Mouse (Mus musculus): ENCODE data around the gene Rpn1. TPM values are rescaled to one million over a fixed set of nuclear protein-coding genes. Genes with fewer than 3 reads are reported as not detected.

Gene Rpn1
- polyA plus RNA-seq, 1 experiment from 2014 or later = 278 TPM

DNA sequence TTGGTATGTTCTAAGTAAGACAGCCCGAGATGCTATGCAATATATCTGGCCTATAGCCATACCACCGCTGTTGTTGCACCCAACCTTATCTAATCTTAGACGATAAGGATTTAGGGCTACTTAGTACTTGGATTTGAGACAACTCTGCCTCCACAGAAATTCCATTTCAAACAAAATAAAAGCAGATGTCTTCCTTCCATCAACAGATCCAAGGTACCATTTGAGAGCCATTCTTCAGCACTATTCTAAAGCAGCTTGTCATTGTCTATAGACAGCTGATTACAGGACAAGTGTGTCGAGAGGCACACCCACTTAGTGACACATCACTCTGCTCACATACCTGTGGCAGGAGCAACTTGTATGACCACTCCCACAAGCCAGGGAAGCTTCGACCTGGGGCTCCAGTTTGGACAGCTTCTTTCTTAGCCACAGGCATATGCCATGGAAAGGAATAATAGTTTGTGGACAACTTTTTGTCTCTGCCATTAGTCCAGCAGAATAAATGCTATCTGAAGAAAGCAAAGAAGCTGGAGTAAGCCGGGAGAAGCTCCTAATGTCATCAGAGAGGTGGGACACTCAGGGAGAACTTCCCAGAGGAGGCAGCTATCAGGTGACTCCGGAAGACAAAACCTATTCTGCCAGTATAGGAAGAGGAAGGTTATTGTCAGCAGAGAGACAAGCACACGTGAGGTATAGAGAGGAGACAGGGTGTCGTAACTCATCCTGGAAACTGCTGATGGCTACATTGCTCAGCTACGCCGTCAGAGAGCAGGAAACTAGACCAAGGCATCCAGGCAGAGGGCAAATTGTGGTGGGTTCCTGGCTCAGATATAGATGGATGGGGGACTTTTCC lies 30.8 kb upstream of the Rpn1 start:
- WGBS = 74% methylated on average over 11 of the region's 11 CpGs
- Histone ChIP-seq H3K27me3 (peaks cover 42% of the 10 kb centered on the region), H3K9ac (no peak overlapping the region), H3K9me3 (replicated peaks) (no peaks in the 10 kb centered on the region), H3K4me3 (no peak overlapping the region), H3K27ac (no peak overlapping the region), H3K4me1 (no peaks in the 10 kb centered on the region), H3K36me3 (no peaks in the 10 kb centered on the region), H3K4me2 (replicated peaks) (no peak overlapping the region)
- ATAC-seq (ENCODE audit: low FRiP score) = no peak

DNA sequence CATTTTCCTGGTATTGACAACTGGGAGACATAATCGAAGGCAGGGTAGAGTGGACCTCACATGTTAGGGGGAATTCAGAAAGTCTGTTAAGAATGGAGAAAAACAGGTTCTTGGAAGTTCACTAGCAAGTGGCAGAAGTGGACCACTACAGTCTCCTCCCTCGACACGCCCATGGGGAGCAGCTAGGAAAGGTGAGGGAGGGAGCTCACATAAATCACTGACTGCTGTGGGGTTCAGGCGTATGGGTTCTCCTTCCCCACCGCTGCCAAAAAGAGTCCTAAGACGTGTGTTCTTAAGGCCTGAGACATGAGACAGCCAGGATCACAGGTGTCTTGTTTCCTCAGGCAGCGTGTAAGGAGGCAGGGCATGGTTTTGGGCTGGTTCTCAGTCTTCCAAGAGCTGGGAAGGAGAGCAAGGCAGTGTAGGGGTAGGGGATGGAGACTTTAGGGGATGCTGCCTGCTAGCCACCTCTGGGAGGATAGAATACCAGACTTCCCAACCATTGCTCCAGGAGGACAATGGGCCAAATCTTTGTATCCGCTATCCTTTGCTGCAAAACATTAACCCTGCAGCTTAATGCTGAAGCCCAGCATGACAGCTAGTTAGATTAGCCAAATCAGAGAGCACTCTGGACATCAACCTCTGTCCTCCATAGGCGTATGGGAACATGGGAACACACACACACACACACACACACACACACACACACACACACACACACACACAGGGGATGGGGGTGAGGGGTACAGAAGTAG lies 30.0 kb upstream of the Rpn1 start:
- H3K4me1 ChIP-seq = no peaks in the 10 kb centered on the region
- H3K36me3 ChIP-seq = no peaks in the 10 kb centered on the region
- WGBS = 63% methylated on average over 9 of the region's 9 CpGs
- no peak for ATAC-seq (ENCODE audit: low FRiP score)
- no peak overlapping the region for H3K9ac ChIP-seq
- no peak overlapping the region for H3K4me3 ChIP-seq
- no peaks in the 10 kb centered on the region for H3K9me3 ChIP-seq (replicated peaks)
- peaks cover 34% of the 10 kb centered on the region for H3K27me3 ChIP-seq
- H3K27ac ChIP-seq = no peak overlapping the region
- no peak overlapping the region for H3K4me2 ChIP-seq (replicated peaks)

DNA sequence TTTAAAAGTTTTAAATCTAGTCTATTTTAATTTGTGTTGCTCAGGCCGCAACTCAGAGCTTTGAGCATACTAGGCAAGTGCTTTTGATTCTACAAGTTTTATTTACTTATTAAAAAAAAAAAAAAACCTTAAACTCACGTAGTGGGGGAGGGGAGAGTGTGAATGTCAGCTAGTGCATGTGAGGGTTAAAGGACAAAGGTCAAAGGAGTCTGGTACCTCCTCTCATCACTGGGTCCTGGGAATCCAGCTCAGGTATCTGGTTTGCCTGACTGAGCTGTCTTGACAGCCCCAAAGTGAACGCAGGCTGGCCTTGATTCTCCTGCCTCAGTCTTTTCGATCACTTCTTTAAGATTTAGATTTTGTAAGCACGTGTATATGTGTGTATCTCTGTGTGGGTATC lies 28.6 kb upstream of the Rpn1 start:
- Histone ChIP-seq H3K9ac (no peak overlapping the region), H3K4me2 (replicated peaks) (no peak overlapping the region), H3K27me3 (peaks cover 23% of the 10 kb centered on the region), H3K27ac (no peak overlapping the region), H3K9me3 (replicated peaks) (no peaks in the 10 kb centered on the region), H3K36me3 (no peaks in the 10 kb centered on the region), H3K4me3 (no peak overlapping the region), H3K4me1 (no peaks in the 10 kb centered on the region)
- WGBS = 74% methylated on average over 5 of the region's 5 CpGs
- no peak for ATAC-seq (ENCODE audit: low FRiP score)

DNA sequence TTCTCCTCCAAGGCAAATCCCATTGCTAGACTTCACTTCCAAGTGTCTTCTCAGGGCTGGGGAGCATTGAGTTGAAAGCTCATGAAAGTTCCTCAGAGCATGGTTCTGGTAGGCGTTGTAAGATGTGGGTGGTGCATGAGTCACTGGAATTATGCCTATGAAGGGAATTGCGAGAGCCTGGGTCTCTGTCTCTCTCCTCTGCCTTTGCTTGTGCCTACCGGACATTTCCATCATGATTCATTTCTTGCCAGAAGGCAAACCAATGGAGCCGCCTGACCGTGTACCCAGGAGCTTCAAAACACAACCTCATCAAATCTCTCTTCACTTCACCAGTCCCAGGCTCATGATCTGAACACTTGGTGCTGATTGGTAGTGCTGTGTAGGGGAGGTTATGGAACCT lies 27.4 kb upstream of the Rpn1 start:
- Histone ChIP-seq H3K4me1 (no peaks in the 10 kb centered on the region), H3K36me3 (no peaks in the 10 kb centered on the region), H3K4me3 (no peak overlapping the region), H3K9me3 (replicated peaks) (no peaks in the 10 kb centered on the region), H3K9ac (no peak overlapping the region), H3K27ac (no peak overlapping the region), H3K27me3 (peaks cover 20% of the 10 kb centered on the region), H3K4me2 (replicated peaks) (no peak overlapping the region)
- no peak for ATAC-seq (ENCODE audit: low FRiP score)
- whole genome bisulfite sequencing = 89% methylated on average over 5 of the region's 5 CpGs

DNA sequence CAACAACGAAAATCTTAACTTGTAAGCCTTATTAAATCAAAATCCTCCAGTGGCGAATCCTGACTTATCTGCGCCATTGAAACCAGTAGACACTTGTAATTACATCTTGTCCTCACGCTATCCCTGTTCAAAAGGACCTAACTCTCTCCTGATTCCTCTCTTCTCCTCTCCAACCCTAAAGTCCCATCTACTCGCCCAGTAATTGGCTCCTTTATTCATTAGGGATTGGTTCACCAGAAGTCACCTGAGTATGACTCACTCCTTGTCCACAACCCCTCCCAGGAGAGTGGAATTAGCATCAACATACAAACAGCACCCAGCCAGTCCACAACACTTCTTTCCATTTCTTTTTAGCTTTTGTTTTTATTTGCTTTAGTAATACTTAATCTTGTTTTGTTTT lies 24.4 kb upstream of the Rpn1 start:
- 82% methylated on average over 5 of the region's 5 CpGs for WGBS
- Histone ChIP-seq H3K4me3 (no peak overlapping the region), H3K9me3 (replicated peaks) (no peaks in the 10 kb centered on the region), H3K36me3 (no peaks in the 10 kb centered on the region), H3K27ac (no peak overlapping the region), H3K4me2 (replicated peaks) (no peak overlapping the region), H3K27me3 (no peaks in the 10 kb centered on the region), H3K9ac (no peak overlapping the region), H3K4me1 (no peaks in the 10 kb centered on the region)
- ATAC-seq (ENCODE audit: low FRiP score) = no peak

DNA sequence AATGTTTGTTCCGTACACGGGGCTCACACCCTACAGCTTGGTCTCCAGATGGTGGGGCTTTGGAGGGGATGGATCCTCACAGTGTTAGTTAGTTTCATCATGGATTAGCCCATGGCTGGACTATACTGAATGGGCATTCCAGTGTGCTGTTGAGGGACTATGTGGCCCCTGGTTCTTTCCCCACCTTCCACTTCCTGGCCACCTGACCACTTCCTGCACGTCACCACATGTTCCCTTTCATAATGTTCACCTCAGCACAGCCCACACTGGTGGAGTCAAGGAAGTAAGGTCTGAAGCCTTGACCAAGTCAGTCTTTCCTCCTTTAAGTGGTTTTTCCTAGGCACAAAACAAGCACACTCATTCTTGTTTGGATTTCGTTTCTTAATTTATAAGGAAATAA lies 23.7 kb upstream of the Rpn1 start:
- Histone ChIP-seq H3K27ac (no peak overlapping the region), H3K9ac (no peak overlapping the region), H3K4me3 (no peak overlapping the region), H3K4me2 (replicated peaks) (no peak overlapping the region), H3K4me1 (no peaks in the 10 kb centered on the region), H3K27me3 (no peaks in the 10 kb centered on the region), H3K9me3 (replicated peaks) (no peaks in the 10 kb centered on the region), H3K36me3 (no peaks in the 10 kb centered on the region)
- ATAC-seq (ENCODE audit: low FRiP score) = no peak
- 83% methylated on average over 4 of the region's 4 CpGs for WGBS

DNA sequence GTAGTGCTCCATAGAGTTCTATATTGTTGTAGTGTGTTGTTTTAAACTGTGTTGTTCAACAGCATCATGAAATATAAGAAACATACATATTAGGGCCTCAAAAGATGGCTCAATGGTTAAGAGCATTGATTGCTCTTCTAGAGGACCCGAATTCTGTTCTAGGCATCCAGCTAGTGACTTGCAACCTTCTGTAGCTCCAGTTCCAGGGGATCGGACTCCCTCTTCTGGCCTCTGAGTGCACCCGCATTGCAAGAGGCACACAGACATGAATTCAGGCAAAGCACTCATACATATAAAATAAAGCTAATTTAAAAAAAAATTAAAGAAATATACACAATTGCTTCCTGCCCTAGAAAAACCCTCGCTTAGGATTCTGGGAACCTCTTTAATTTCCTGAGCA lies 22.9 kb upstream of the Rpn1 start:
- Histone ChIP-seq H3K36me3 (no peaks in the 10 kb centered on the region), H3K4me1 (0 out of 2 replicates have a peak, but pooled peaks cover 2% of the 10 kb centered on the region), H3K9ac (no peak overlapping the region), H3K9me3 (replicated peaks) (no peaks in the 10 kb centered on the region), H3K27ac (no peak overlapping the region), H3K27me3 (no peaks in the 10 kb centered on the region), H3K4me3 (no peak overlapping the region), H3K4me2 (replicated peaks) (no peak overlapping the region)
- WGBS = 85% methylated on average over 4 of the region's 4 CpGs
- ATAC-seq (ENCODE audit: low FRiP score) = no peak

DNA sequence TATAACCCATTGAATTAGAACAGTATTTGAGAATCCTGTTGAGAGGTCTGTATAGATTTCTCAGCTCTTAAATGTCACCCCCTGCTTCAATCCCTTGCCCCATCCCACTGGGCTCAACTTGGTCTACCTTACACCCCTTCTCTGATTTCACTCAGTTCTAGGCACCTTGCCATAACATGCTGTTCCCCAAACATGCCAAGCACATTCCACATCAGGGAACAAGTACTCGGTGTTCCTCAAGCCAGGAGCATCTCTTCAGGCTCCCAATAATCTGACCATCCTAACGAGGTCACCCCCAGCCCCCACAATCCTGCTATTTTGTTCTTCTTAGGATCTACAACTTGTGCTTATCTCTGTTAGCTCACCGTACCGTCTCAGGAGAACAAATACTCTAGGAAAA lies 21.9 kb upstream of the Rpn1 start:
- Histone ChIP-seq H3K4me3 (no peak overlapping the region), H3K9me3 (replicated peaks) (no peaks in the 10 kb centered on the region), H3K4me2 (replicated peaks) (no peak overlapping the region), H3K27me3 (no peaks in the 10 kb centered on the region), H3K27ac (no peak overlapping the region), H3K4me1 (0 out of 2 replicates have a peak, but pooled peaks cover 2% of the 10 kb centered on the region), H3K36me3 (no peaks in the 10 kb centered on the region), H3K9ac (no peak overlapping the region)
- no peak for ATAC-seq (ENCODE audit: low FRiP score)
- WGBS = 86% methylated on average over 4 of the region's 4 CpGs

DNA sequence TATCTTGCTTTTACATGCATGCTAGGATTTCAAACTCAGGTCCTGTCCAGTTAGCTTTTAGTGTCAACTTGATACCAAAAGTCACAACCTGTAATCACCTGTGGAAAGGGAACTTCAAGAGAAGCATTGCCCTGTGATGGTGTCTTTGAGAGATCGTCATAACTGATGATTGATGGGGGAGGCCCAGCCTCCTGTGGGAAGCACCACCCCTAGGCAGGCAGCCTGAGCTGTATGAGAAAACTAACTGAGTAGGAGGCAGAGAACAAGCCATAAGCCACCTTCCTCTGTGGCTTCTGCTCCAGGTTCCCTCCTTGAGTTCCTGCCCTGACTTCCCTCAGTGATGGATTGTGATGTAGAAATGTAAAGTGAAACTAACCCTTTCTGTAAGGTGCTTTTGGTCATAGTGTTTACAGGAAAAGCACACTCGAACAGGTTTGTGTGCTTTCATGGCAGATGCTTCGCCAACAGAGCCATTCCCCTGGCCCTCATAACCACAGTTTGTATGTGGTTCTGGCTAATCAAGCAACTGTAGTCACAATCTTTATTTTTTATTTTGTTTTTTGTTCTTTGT lies 20.1 kb upstream of the Rpn1 start:
- WGBS = 90% methylated on average over 3 of the region's 3 CpGs
- Histone ChIP-seq H3K4me1 (0 out of 2 replicates have a peak, but pooled peaks cover 2% of the 10 kb centered on the region), H3K27me3 (no peaks in the 10 kb centered on the region), H3K4me3 (no peak overlapping the region), H3K36me3 (no peaks in the 10 kb centered on the region), H3K4me2 (replicated peaks) (no peak overlapping the region), H3K9ac (no peak overlapping the region), H3K27ac (no peak overlapping the region), H3K9me3 (replicated peaks) (no peaks in the 10 kb centered on the region)
- no peak for ATAC-seq (ENCODE audit: low FRiP score)

DNA sequence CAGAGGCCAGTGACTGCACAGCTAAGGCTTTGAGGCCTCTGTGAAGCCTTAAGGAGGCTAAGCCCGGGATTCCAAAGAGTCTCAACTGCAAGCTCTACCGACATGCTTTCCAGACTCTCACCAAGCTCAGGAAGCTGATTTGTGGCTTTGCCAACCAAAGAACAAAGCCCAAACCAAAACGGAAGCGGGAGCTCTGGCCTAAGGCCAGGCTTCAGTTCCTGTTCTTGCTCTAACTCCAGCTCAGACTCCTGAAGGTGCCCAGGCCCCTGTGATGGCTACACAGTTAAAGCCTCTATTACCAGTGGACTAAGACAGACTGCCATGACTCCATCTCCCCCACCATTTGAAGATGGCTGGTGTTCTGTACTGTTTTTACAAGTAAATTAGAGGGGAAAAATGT lies 19.2 kb upstream of the Rpn1 start:
- Histone ChIP-seq H3K36me3 (no peaks in the 10 kb centered on the region), H3K4me3 (no peak overlapping the region), H3K9ac (no peak overlapping the region), H3K4me2 (replicated peaks) (no peak overlapping the region), H3K27ac (no peak overlapping the region), H3K9me3 (replicated peaks) (no peaks in the 10 kb centered on the region), H3K27me3 (peaks cover 4% of the 10 kb centered on the region; the same call in 1 of the 2 replicates), H3K4me1 (0 out of 2 replicates have a peak, but pooled peaks cover 2% of the 10 kb centered on the region)
- 71% methylated on average over 4 of the region's 4 CpGs for WGBS
- ATAC-seq (ENCODE audit: low FRiP score) = no peak

DNA sequence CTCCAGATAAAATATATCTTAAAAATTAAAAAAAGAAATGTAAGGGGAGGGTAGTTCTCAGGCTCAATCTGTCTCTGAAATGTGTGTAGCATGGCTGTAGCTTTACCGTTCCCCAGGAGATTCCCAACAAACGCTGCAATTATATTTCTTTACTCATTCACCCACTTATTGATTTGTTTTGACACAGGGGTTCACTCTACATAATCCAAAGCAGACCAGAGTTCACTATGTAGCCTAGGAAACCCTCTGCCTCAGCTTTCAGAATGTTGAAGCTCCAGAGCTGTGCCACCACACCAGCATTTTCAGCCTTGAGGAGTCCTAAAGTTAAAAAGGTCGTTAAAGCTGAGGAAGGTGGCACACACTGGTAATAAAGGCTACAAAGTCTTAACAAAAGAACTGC lies 18.3 kb upstream of the Rpn1 start:
- H3K27ac ChIP-seq = no peak overlapping the region
- ATAC-seq (ENCODE audit: low FRiP score) = no peak
- no peak overlapping the region for H3K4me3 ChIP-seq
- no peak overlapping the region for H3K4me2 ChIP-seq (replicated peaks)
- H3K9me3 ChIP-seq (replicated peaks) = no peaks in the 10 kb centered on the region
- peaks cover 4% of the 10 kb centered on the region; the same call in 1 of the 2 replicates for H3K27me3 ChIP-seq
- 69% methylated on average over 3 of the region's 3 CpGs for WGBS
- H3K36me3 ChIP-seq = no peaks in the 10 kb centered on the region
- H3K4me1 ChIP-seq = 0 out of 2 replicates have a peak, but pooled peaks cover 2% of the 10 kb centered on the region
- H3K9ac ChIP-seq = no peak overlapping the region

DNA sequence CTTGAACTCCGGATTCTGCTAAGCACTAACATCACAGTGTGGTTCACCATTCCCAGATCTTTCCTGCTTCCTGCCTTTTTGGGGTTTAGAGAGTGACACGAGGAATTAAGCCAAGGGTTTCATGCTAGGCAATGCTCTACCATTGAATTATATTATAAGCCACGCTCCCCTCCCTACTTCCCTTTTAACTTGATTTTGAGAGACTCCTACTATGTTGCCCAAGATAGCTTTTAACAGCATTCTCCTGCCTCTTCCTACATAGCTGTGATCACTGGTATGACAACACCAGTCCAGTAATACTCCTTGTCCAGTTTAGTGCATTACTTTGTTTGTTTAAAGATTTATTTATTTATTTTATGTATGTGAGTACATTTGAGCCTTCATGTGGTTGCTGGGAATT lies 16.6 kb upstream of the Rpn1 start:
- no peak for ATAC-seq (ENCODE audit: low FRiP score)
- 67% methylated on average over 3 of the region's 3 CpGs for WGBS
- peaks cover 4% of the 10 kb centered on the region; the same call in 1 of the 2 replicates for H3K27me3 ChIP-seq

More for the DNA sequence above, 16.6 kb upstream of the Rpn1 start:
- no peak overlapping the region for H3K4me2 ChIP-seq (replicated peaks)
- no peak overlapping the region for H3K9ac ChIP-seq
- H3K4me3 ChIP-seq = no peak overlapping the region
- H3K4me1 ChIP-seq = 0 out of 2 replicates have a peak, but pooled peaks cover 2% of the 10 kb centered on the region
- no peaks in the 10 kb centered on the region for H3K9me3 ChIP-seq (replicated peaks)
- H3K36me3 ChIP-seq = no peaks in the 10 kb centered on the region
- no peak overlapping the region for H3K27ac ChIP-seq

Measured in hindbrain, embryonic 12.5 days (tissue).